Mouse (Mus musculus): ENCODE results near the gene Padi3. TPM values are rescaled to one million over a fixed set of nuclear protein-coding genes. Genes with fewer than 3 reads are reported as not detected.
A peak's percentile ranks its signal among the peaks of the same experiment; 100 is the strongest.

The Padi3 gene
- polyA plus RNA-seq, 1 experiment = not detected

- no peak overlapping the region for H3K27ac ChIP-seq (ENCODE audit: insufficient read depth, low read length)
- no peak overlapping the region for H3K4me3 ChIP-seq (replicated peaks; ENCODE audit: insufficient read depth, low read depth, low read length)
- no peaks in the 10 kb centered on the region for H3K4me1 ChIP-seq (ENCODE audit: control insufficient read depth, insufficient read depth, low read length)
- WGBS = 81% methylated on average over 6 of the region's 6 CpGs
- no peak for TF ChIP-seq POLR2A (IDR thresholded peaks at IDR 0.05; ENCODE audit: borderline replicate concordance, insufficient read depth, low read length)
- no peak for TF ChIP-seq CTCF (IDR thresholded peaks at IDR 0.05; ENCODE audit: borderline replicate concordance, insufficient read depth, low read depth, low read length)
- no peak for DNase-seq
- no peaks in the 10 kb centered on the region for H3K27me3 ChIP-seq (ENCODE audit: control insufficient read depth, insufficient read depth, low read length)
Measured at GRCm38 (mm10) chr4:140788264-140788663, 22.2 kb downstream of the Padi3 start.

GRCm38 (mm10) chr4:140787414-140787813 lies 23.0 kb downstream of the Padi3 start:
- Histone ChIP-seq H3K27me3 (ENCODE audit: control insufficient read depth, insufficient read depth, low read length) (no peaks in the 10 kb centered on the region), H3K27ac (ENCODE audit: insufficient read depth, low read length) (no peak overlapping the region)

GRCm38 (mm10) chr4:140785217-140785616 lies 25.2 kb downstream of the Padi3 start:
- H3K27ac ChIP-seq (ENCODE audit: insufficient read depth, low read length) = no peak overlapping the region
- 65% methylated on average over 5 of the region's 5 CpGs for WGBS
- no peak overlapping the region for H3K4me3 ChIP-seq (replicated peaks; ENCODE audit: insufficient read depth, low read depth, low read length)
- TF ChIP-seq POLR2A (IDR thresholded peaks at IDR 0.05; ENCODE audit: borderline replicate concordance, insufficient read depth, low read length) (no peak), CTCF (IDR thresholded peaks at IDR 0.05; ENCODE audit: borderline replicate concordance, insufficient read depth, low read depth, low read length) (no peak)
- no peaks in the 10 kb centered on the region for H3K27me3 ChIP-seq (ENCODE audit: control insufficient read depth, insufficient read depth, low read length)
- no peak for DNase-seq
- no peaks in the 10 kb centered on the region for H3K4me1 ChIP-seq (ENCODE audit: control insufficient read depth, insufficient read depth, low read length)

More at GRCm38 (mm10) chr4:140787414-140787813, 23.0 kb downstream of the Padi3 start:
- no peak for DNase-seq
- H3K4me3 ChIP-seq (replicated peaks; ENCODE audit: insufficient read depth, low read depth, low read length) = no peak overlapping the region
- TF ChIP-seq CTCF (IDR thresholded peaks at IDR 0.05; ENCODE audit: borderline replicate concordance, insufficient read depth, low read depth, low read length) (no peak), POLR2A (IDR thresholded peaks at IDR 0.05; ENCODE audit: borderline replicate concordance, insufficient read depth, low read length) (no peak)
- 35% methylated on average over 4 of the region's 4 CpGs for WGBS
- no peaks in the 10 kb centered on the region for H3K4me1 ChIP-seq (ENCODE audit: control insufficient read depth, insufficient read depth, low read length)

GRCm38 (mm10) chr4:140784292-140784945 lies 26.0 kb downstream of the Padi3 start:
- no peak for TF ChIP-seq POLR2A (IDR thresholded peaks at IDR 0.05; ENCODE audit: borderline replicate concordance, insufficient read depth, low read length)
- TF ChIP-seq CTCF (IDR thresholded peaks at IDR 0.05; ENCODE audit: borderline replicate concordance, insufficient read depth, low read depth, low read length) = no peak
- H3K27ac ChIP-seq (ENCODE audit: insufficient read depth, low read length) = no peak overlapping the region
- DNase-seq = no peak
- WGBS = 94% methylated on average over 9 of the region's 9 CpGs
- no peak overlapping the region for H3K4me3 ChIP-seq (replicated peaks; ENCODE audit: insufficient read depth, low read depth, low read length)
- H3K4me1 ChIP-seq (ENCODE audit: control insufficient read depth, insufficient read depth, low read length) = no peaks in the 10 kb centered on the region
- no peaks in the 10 kb centered on the region for H3K27me3 ChIP-seq (ENCODE audit: control insufficient read depth, insufficient read depth, low read length)

GRCm38 (mm10) chr4:140782821-140783220 lies 27.6 kb downstream of the Padi3 start:
- Histone ChIP-seq H3K27me3 (ENCODE audit: control insufficient read depth, insufficient read depth, low read length) (no peaks in the 10 kb centered on the region), H3K4me3 (replicated peaks; ENCODE audit: insufficient read depth, low read depth, low read length) (no peak overlapping the region), H3K27ac (ENCODE audit: insufficient read depth, low read length) (no peak overlapping the region), H3K4me1 (ENCODE audit: control insufficient read depth, insufficient read depth, low read length) (no peaks in the 10 kb centered on the region)
- no peak for DNase-seq
- 91% methylated on average over 9 of the region's 9 CpGs for WGBS
- TF ChIP-seq CTCF (IDR thresholded peaks at IDR 0.05; ENCODE audit: borderline replicate concordance, insufficient read depth, low read depth, low read length) = no peak
- TF ChIP-seq POLR2A (IDR thresholded peaks at IDR 0.05; ENCODE audit: borderline replicate concordance, insufficient read depth, low read length) = no peak

GRCm38 (mm10) chr4:140780507-140780906 lies 29.9 kb downstream of the Padi3 start:
- DNase-seq = no peak
- 65% methylated on average over 14 of the region's 14 CpGs for WGBS
- H3K27me3 ChIP-seq (ENCODE audit: control insufficient read depth, insufficient read depth, low read length) = no peaks in the 10 kb centered on the region
- no peaks in the 10 kb centered on the region for H3K4me1 ChIP-seq (ENCODE audit: control insufficient read depth, insufficient read depth, low read length)
- TF ChIP-seq POLR2A (IDR thresholded peaks at IDR 0.05; ENCODE audit: borderline replicate concordance, insufficient read depth, low read length) (no peak), CTCF (IDR thresholded peaks at IDR 0.05; ENCODE audit: borderline replicate concordance, insufficient read depth, low read depth, low read length) (no peak)
- no peak overlapping the region for H3K4me3 ChIP-seq (replicated peaks; ENCODE audit: insufficient read depth, low read depth, low read length)
- no peak overlapping the region for H3K27ac ChIP-seq (ENCODE audit: insufficient read depth, low read length)

GRCm38 (mm10) chr4:140779803-140780397 lies 30.5 kb downstream of the Padi3 start:
- 19% methylated on average over 19 of the region's 19 CpGs for WGBS
- Histone ChIP-seq H3K4me1 (ENCODE audit: control insufficient read depth, insufficient read depth, low read length) (no peaks in the 10 kb centered on the region), H3K4me3 (replicated peaks; ENCODE audit: insufficient read depth, low read depth, low read length) (no peak overlapping the region), H3K27ac (ENCODE audit: insufficient read depth, low read length) (no peak overlapping the region), H3K27me3 (ENCODE audit: control insufficient read depth, insufficient read depth, low read length) (no peaks in the 10 kb centered on the region)
- peak; percentile 10 to 11 for DNase-seq
- TF ChIP-seq POLR2A (IDR thresholded peaks at IDR 0.05; ENCODE audit: borderline replicate concordance, insufficient read depth, low read length) (no peak), CTCF (IDR thresholded peaks at IDR 0.05; ENCODE audit: borderline replicate concordance, insufficient read depth, low read depth, low read length) (no peak)

- Histone ChIP-seq H3K4me3 (replicated peaks; ENCODE audit: insufficient read depth, low read depth, low read length) (no peak overlapping the region), H3K4me1 (ENCODE audit: control insufficient read depth, insufficient read depth, low read length) (no peaks in the 10 kb centered on the region), H3K27ac (ENCODE audit: insufficient read depth, low read length) (no peak overlapping the region), H3K27me3 (ENCODE audit: control insufficient read depth, insufficient read depth, low read length) (no peaks in the 10 kb centered on the region)
- whole genome bisulfite sequencing = 82% methylated on average over 13 of the region's 13 CpGs
- DNase-seq = no peak
- TF ChIP-seq CTCF (IDR thresholded peaks at IDR 0.05; ENCODE audit: borderline replicate concordance, insufficient read depth, low read depth, low read length) = no peak
- no peak for TF ChIP-seq POLR2A (IDR thresholded peaks at IDR 0.05; ENCODE audit: borderline replicate concordance, insufficient read depth, low read length)
Measured at GRCm38 (mm10) chr4:140776623-140777022, 33.8 kb downstream of the Padi3 start.

All from cerebellum, adult 2 months (tissue).